Mouse (Mus musculus): ENCODE results near the gene Cldn15.

DNA sequence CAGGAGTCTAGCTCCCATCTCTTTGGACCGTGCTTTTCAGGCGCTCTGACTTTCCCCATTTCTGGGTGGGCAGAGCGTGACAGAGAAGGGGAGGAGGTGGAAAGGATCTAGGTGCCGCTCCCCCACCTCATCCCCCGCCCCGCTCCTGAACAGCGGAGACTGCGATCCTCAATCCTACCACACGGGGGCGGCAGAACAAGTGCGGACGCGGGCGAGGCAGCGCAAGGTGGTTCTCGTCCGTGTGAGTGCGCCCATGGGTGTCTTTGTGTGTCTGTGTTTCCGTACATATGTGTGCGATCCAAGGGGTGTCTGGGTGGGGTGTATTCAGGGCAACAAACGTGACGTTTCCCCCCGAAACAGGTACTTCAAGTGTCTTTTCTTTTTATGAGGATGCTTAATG lies 58.7 kb downstream of the Cldn15 start:
- TF ChIP-seq CTCF (IDR thresholded peaks at IDR 0.05) (peak; percentile 99), EP300 (IDR thresholded peaks at IDR 0.05) (no peak)
